Mouse (Mus musculus) cerebellum, adult 8-10 months (tissue): ENCODE results near the gene Bloc1s4.

Source experiments
- DNase-seq: peaks from one replicate; pipeline ENCODE4 v3.0.0; 2022

The Bloc1s4 gene

DNA sequence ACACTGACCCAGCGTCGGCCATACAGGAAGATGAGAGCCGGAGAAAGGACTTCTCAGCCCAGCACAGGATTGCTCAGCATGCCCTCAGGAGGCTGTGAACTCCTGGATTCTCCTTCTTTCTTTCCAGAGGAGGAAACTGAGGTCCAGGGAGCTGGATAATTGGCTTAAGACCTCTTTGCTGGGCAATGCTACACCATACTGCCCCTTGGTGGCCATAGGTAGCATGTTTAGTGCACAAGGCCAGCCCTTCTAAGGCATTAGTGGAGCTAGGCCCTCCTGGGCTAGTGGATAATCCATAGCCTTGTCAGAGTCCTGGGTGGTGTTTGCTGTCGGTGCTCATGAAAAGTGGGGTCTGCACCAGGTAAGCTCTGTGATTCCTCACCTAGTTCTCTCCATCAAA lies 8.6 kb downstream of the Bloc1s4 start:
- DNase-seq = peak; percentile 68

DNA sequence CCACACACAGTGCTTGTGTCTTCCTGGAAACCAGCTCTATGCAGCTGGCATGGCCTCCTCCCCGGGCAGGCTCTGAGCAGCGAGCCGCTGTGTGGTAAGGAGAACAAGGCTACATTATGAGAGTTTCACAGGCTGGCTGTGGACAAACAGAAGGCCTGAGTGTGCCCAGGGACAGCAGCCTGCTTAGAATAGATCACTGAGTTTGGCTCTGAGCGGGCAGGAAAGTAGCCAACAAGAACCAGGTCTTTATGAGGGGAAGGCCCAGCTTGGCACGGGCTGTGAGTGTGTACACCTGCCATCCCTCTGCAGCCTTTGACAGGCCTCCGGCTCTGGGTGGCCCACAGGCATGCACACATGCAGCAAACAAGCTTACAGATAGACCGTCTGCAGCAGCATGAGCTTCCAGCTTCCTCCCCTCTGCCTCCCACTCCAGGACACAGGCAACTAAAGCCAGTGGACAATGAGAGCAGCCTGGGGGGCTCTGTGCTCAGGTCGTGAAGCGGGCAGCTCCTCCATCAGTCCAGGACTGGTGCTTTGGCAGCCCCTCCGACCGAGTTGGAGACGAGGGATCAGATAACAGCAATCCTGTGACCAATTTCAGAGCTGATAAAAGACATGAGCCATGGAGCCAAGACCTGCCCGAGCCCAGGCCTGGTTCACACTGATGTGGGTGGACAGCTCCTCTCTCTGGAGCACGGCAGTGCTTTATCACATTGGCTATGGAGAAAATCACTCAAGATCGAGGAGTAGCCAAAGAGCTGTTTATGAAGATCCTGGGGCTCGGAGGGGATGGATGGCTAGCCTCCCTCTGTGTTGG lies 9.4 kb downstream of the Bloc1s4 start:
- peak; percentile 88 for DNase-seq

DNA sequence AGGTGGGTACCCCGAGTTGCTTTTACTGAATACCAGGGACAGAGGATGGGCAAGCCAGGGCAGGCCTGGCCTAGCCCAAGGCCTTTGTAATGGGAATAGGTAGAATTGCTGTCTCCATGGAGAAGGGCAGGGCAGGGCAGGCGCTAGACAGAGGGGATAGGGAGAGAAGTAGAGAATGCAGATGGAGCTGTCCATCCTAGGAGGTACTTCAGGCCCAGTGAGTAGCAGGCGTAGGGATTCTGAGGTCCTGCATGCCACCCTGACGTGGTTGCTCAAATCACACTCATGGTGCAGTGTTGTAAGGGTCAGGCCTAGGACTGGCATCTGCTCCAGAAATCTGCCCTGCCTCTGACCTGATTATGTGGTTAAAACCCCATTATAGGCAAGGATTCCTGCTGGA lies 10.7 kb downstream of the Bloc1s4 start:
- DNase-seq = no peak

DNA sequence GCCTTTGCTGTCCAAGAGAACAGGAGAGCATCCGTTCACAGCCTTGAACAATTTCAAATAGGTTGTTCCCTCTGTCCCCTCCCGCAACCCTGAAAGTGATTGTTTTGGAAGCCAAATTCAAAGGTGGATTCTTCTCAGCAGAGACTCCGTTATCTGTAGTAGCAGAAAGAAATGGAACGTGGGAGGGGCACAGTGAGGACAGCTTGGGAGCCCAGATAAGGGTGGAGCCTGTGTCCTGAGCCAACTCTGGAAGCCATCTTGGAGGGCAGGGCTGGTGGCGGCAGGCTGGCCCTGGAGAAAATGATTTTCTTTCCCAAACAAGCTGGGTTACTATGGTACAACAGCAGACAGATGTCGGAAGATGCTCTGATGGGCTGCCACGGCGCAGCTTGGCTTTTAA lies 12.4 kb downstream of the Bloc1s4 start:
- no peak for DNase-seq

DNA sequence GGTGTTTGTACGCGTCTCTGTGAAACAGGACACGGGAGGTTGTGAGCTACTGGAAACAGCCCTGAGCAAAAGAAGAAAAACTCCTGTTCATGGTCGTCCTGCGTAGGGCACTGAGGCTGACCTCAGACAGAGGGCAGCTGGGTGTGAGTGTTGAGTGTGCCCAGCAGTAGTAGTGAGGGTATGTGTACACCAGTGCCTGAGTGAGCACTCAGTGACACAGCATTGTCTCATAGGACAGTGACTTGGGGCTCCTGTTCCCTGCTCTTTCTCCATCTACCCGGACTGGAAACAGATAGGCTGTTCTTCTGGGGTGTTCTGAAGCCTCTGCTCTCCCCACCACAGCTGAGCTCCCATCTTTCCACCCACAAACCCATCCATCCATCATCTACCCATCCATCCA lies 13.3 kb downstream of the Bloc1s4 start:
- no peak for DNase-seq

DNA sequence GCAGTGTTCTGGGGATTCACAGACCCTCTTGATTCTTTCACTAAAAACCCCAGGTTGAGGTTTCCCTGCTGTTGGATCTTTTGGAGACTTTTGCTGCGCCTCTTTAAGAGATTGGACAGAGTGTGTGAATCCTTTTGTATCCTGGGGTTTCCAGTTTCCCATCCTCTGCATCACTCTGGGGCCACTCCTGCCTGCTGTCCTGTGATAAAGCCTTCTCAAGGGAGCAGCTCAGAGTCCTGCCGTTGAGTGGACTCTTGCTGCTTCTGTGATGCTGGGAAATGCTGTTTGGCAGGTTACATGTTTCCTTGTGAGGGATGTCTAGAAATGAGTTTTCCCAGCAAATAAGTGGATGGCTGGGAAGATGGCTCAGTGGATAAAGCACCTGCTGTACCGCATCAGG lies 15.0 kb downstream of the Bloc1s4 start:
- DNase-seq = no peak

DNA sequence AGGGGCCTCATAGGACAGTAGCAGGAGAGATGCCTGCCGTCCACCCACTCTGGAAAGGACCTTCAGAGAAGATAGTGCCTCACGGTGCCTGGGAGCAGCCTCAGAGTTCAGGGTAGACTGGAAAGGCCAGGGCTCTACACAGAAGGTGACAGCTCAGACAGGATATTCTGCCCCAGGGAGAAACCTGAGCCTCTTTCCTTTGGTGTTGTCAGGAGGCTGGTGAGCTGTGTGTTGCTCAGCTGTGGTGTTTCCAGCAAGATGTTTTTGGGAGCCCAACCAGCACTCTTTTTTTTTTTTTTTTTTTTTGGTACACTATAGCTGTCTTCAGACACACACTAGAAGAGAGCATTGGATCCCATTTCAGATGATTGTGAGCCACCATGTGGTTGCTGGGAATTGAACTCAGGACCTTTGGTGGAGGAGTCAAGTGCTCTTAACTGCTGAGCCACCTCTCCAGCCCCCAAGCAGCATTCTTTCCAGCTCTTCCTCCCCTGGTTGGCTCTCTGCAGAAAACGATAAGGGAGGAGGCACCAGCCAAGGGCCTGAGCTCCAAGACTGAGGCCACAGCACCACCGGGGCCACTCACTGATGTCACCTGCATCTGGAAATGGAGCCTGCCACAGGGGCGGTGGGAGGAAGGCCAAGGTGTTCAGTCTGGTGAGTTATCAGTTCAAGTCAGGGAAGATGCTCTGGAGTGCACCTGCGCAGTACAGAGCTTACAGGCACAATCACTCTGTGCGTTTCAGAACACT lies 16.4 kb downstream of the Bloc1s4 start:
- DNase-seq = no peak

DNA sequence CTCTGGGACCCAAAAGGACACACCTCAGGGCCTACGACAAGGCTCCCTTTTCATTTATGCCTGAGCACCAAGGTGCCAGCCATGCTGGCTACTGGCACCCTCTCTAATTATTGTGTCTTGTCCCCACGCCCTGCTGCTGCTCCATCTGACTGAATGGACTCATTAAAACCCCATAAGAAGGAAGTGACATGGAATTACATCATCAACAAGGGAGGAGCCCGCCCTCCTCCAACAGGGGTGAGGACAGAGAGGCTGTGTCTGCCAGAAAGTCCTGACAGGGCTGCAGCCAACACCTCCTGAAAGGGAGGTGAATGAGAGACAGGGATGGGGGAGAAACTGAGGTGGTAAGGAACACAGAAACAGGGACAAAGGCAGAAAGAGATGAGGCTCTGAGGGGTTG lies 17.8 kb downstream of the Bloc1s4 start:
- DNase-seq = no peak

DNA sequence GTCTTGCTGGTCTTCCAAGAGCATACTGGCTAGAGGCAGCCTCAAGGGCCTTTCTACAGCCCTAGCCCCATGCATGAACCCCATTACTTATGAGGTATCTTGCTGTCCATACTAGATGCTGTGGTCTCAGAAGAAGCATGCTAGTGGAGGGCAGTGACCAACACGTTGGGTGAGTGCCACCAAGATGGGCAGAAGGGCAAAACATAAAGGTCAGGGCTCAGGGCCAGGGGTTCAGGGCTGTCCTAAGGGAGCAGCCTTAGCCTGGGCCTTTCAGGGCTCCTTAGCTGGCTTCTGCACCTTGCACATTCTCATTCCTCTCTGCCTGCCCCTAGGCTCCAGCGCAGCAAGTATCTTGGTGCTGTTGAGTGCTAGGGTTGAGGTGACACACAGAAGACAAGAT lies 18.5 kb downstream of the Bloc1s4 start:
- no peak for DNase-seq

DNA sequence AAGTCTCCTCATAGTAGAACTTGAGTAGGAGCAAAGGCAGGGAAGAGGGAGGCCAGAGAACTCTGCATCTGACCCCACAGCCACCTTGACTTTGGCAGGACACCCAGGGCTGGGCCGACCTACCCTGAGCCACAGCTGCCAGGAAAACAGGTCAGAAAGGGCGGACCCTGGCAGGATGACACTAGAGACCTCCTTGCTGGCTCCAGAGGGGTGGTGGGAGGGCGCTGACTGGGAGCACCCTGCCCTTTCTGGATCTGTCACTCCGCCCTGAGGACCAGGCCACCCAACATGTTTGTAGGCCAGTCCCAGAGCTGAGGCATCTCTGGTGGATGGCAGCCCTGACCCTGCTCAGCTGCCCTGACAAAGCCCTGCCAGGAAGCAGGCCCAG lies 19.4 kb downstream of the Bloc1s4 start:
- DNase-seq = no peak

DNA sequence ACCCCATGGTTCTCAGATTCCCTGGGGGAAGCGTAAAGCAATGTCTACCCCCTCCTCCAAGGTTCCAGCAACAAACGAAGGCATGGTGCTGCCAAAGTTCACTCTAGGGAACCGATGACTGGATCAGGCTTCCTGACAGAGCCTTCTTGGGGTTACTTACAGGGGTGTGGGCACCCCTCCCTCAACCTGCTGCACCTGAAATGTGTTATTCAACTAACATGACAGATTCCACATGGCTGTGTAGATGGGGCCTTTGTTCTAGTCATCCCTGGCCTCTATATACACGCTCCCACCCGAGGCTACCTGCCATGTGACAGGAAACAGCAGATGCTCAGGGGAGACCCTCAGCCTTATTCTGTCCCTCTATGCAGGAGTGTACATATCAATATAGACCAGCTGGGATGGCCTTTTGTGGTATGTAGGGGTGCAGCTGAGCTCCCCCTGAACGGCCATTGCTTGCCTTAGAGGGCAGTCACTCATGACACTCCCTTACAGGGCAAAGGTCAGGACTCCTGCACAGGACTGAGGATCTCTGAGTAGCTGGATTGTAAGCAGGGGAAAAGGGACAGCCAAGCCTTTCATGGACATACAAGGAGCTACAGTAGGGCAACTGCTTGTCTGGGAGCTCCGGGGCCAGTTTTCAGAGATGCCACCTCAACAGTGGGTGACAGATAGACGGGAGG lies 19.9 kb downstream of the Bloc1s4 start:
- DNase-seq = no peak

DNA sequence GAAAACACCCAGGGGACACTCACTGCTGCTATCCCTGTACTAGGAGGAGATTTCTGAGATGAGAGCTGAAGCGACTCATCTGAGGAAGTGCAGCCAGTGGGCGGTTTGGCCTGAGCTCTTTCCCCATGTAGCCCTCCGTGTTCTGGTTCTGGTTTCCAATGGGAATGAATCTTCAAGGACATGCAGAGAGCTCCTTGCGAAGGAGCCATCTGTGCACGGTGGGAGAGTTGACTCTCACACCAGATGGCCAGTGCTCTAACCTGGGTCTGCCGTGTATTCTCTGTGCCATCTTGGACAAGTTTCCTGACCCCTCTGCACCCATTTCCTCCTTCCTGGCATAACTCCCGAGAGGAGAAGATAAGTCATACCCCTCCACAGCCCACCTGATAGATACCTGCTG lies 20.7 kb downstream of the Bloc1s4 start:
- DNase-seq = peak; percentile 84

DNA sequence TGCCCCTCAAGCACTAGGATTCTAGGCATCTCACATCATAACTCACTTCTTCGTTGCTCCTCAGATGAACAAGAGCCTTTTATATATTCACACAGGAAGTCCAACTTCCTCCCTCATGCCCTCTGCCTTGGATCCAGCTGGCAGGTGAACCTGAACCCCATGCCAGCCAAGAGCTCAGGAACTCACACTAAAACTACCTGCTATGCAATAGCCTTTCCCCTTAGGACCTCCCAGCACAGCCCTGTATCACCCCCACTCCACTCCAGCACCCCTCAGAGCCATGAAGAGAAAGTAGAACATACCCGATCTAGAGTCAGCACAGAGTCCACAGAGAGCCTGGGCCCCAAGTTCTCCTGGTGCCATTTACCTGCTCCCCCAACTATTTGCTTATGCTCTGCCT lies 21.3 kb downstream of the Bloc1s4 start:
- peak; percentile 51 for DNase-seq

DNA sequence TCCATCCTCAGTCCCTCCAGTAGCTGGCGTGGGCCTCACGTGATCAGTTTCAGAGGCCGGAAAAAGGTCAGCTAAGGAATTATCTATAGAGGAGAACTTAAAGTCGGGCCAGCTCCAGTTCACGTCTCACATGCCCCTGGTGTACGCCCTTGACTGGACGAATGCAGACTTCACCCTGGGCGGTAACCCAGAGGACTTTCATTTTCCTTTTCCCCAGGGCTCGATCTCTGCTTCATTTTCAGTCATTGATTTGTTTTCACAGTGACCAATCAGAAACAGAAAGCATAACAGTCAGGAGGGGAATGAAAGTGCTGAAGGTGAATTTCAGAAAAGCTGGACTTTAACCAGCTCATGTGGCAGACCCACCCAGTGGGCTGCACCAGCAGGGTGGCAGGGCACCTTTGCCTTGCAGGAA lies 22.1 kb downstream of the Bloc1s4 start:
- no peak for DNase-seq

DNA sequence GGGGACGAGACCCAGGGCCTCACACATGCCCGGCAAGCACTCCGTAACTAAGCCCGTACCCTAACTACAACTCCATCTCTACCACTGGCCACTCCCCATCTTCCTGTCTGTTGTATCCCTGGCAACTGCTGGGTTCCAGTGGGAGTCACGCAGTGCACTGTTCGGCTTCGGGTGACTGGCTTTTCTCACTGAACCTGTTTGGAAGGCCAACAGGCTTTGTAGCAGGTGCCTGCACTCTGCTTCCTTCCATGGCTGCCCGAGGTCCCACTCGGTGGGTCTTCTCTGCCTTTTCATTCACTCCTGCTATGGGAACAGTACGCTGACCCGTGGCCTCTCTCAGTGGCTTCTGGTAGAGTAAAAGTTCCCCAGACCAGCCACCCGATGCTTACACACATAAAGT lies 22.6 kb downstream of the Bloc1s4 start:
- DNase-seq = no peak

DNA sequence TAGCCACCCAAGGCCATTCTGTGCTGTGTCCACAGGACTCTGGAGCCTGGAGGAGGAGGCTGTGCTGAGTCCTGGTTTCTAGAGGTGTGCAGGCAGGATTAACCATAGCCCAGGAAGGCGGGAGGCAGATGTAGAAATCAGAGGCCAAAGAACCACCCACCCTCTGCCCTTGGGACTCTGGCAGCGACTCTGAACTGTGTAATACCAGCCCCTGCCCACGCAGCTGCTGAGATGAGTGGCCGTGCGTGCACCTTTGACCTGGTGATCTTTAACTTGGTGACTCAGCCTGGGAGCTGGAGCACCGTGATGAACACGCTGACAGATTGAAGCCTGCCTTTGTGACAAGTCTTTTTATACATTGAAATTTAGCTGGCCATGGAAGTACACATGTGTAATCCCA lies 24.2 kb downstream of the Bloc1s4 start:
- DNase-seq = no peak

DNA sequence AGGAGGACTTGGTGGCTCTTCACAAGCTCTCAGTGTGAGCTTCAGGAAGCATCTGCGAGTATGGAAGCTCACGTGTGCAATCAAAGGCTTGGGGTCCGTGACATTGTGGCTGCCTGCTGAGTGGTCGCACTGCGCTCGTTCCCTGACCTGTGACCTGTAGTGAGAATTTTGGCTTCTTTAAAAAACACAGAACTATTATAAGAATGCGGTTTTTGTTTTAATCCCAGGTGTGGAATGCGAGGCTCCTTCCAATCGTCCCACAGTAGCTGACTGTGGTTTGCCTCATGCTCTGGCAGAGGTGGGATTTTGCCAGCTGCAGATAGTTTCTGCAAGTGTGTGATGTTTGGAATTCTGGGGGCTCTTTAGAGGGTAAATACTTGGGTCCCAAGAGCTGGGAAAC lies 25.1 kb downstream of the Bloc1s4 start:
- DNase-seq = no peak

DNA sequence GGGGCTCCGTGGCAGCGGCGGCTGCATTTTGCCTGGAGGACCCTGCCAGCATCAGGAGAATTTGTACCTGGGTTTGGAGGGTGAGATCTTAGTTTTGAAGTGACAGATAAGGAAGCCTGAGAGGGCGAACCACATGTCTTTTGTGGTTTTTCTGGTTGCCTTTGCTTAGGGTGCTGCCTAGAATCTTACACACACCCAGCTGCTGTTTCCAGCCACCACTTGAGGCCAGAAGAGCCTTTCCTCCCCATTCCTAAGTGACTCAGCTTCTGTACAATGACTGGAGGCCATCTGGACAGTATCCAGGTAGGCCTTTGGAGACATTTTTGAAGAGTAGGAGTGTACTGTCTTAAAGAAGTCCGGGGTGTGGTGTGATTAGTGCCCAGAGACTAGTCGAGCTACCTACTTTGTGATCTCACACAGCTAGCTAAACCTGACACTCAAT lies 26.0 kb downstream of the Bloc1s4 start:
- no peak for DNase-seq

DNA sequence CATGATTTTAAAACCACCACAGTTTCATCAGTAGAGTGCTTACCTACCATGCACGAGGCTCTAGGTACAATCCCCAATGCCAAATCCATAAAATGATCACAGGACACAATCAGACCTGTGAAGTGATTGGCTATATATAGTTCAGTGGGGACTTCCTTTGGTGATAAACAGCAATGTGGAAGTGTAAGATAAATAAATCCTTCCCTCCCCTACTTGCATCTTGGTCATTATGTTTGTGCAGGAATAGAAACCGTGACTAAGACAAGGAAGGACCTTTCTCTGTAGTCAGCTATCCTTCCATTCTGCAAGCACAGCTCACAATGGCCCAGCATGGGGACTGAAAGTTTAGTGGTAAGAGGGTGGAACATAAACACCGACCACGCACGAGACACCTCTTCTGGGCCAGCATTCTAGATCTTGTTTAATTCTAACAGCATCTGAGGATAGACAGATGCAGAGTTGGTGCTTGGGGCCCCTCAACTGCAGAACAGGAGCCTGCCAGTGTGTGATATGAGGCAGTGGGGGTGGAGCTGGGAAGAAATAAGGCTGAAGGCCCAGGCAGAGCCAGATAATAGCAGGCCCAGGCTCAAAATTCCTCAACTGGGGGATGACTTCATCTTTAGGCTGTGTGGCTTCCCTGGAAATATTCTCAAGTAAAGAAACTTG lies 27.6 kb downstream of the Bloc1s4 start:
- DNase-seq = no peak

DNA sequence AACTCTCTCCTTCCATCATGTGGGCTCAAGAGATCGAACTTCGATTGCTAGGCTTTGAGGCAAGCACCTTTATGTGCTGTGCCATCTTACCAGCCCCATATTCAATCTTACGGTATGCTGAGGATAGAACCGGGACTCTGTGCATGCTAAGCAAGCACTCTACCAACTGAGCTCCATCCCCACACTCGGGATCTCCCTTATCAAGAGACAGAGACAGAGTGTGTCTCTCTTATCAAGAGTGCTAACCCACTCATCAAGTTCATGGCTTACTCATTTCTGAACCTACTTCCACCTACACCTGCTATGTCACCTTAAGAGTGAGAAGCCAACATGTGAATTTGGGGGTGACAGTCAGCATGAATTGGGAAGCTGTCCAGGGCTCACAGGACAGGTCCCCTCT lies 28.2 kb downstream of the Bloc1s4 start:
- no peak for DNase-seq

DNA sequence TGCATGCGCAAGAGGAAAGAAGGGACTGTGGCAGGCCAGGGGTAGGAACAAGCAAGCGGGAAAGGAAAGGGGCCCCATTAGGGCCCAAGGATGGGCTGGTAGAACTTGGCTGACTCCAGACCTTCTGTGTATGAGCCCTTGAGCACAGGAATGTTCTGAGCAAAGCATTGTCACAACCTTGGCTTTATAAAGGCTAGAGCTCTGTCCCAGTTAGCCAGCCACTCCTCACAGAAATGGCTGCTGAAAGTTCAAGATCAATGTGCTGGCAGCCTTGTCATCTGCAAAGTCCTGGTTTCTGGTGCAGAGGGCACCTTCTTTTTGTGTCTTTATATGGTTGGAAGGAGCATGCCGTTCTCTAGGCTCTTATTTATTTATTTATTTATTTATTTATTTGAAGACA lies 28.8 kb downstream of the Bloc1s4 start:
- no peak for DNase-seq

DNA sequence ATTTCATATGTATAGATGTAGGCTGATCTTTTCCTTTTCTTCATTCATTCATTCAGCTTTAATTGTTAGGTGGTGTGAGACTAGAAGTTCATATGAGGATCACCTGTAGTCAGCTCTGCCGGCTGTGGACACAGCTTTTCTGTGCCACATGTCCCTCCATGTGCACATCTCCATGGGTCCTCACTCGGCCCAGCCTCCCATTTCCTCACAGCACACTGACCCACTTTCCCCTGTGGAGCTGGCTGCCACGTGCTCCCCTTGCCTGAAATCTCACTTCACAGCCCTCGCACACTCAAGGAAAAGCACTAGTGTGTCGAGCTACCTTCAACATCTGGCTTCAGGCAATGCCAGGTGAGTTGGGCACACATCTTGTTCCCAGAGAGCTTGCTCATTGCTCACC lies 29.3 kb downstream of the Bloc1s4 start:
- DNase-seq = no peak

DNA sequence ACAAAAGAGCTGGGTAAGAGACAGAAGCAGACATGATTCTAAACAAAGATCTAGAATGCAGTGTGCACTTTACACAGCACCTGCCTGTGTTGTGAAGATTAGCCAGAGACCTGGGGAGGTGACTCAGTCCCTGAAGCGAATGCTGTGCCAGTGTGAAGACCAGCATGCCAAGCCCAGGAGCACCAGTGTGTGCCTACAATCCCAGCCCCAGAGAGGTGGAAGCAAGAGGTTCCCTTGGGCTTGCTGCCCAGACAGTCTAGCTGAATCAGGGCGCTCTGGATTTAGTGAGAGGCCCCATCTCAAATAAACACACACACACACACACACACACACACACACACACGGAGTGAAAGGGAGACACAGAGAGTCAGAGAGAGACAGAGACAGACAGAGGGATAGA lies 30.6 kb downstream of the Bloc1s4 start:
- DNase-seq = peak; percentile 56
